Mouse (Mus musculus): ENCODE measurements around the gene A530084C06Rik.
A peak's percentile ranks its signal among the peaks of the same experiment; 100 is the strongest.

Gene A530084C06Rik

DNA sequence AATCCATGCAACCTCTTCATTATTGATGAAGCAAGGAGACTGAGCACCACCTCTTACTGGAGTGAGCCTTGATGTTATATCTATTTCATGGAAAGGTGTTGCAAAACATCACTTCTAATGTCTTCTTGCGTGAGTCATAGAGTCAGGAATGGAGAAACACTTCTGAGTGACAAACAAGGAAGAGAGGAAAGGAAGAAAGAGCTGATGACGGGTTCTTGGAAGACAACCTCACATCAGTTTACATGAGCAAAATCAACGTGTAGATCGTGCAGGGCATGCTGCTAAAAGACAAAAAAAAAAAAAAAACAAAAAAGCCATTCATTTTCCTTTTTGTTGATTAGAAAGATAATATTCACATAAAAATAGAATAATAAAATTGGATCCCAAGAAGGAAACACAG lies 24.4 kb downstream of the A530084C06Rik start:
- no peak for DNase-seq

DNA sequence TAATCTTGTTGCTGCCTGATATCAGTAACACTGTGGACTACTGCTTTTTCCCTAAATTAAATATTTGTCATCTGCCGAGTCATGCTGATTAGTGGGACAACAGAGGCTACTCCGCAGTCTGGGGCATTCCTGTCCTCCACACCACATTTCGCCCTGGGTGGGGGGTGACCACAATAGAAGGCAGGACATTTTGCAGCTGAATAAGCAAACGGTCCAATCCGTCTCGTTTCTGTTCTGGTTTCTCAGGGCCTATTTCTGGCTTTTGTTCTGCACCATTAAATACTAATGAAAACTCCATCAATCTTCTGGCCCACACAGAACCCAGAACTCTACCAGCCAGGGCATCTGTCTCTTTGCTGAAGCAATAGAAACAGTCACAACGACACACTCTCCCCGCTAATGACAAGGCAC lies 27.5 kb downstream of the A530084C06Rik start:
- no peak for DNase-seq

DNA sequence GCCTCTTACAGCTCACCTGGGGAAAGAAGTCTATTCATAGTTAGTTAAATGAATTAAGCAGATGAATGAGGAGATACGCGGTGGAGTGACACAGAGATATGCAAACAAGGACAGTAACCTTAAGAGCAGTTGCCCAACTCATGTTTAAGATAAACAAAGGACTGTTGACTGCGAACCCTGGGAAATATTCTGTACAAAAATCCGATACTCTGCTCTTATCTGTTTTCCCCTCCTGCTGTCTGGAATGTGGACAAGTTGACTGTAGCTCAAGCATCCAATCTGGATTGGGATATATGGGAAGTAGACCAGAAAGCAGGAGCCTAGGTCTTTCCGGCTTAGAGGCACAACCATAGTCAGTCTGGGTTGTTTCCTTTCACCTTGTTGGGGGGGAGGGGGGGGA lies 27.9 kb downstream of the A530084C06Rik start:
- no peak for DNase-seq

DNA sequence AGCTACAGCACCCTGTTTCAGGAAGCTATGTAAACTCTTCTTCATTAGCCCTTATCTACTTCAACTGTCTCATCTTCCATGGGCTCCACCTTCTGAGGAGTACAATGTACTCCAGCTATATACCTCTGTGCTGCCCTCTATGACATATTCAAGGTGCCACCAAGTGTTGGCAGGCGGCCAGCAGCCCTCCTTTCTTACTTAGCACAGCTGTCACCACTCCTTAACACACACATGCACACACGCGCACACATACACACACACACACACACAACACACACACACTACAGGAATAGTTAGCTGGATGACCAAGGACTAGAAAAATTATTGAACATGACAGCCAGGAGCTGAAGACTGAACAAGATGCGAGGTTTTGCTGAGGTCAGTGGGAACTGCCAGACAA lies 34.2 kb downstream of the A530084C06Rik start:
- peak; percentile 6 for DNase-seq

DNA sequence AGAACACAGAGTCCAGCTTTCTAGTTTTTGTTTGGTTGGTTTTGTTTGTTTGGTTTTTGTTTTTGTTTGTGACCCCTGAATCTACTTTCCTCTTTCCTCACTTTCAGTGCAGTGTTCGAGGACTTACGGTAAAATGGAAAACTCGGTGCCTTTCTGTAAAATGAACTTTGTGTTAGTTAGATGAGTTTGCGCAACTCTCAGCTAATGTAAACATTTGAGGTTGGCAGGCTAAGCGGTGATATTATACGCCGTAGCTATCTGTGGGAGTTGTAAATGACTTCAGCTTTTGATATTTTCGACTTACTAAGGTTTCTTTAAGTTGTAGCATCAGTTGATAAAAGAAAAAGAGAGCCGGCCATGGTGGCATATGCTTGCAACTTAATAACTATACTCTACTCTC lies 40.2 kb downstream of the A530084C06Rik start:
- DNase-seq, result peak; percentile 53

DNA sequence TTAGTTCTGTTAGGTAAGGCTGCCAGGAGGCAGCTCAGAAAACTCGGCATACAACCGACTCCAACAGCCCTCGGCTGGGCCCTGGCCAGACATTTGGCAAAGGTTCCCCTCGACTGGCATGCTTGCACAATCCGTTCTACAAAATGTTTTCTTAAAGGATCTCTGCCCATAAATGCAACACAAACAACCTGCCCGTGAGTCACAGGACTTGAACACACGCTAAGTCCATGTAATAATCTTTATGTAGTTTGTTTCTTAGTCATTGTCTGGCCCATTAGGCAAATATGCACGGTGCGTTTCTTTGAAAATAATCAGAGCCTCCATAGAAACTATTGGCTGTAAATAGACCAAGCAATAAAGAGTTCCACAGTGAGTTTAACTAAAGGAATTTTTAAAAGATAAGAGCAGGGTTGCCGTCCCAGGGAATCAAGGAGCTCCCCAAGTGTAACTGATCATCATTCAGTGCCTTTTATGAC lies 40.7 kb downstream of the A530084C06Rik start:
- peak; percentile 82 for DNase-seq

DNA sequence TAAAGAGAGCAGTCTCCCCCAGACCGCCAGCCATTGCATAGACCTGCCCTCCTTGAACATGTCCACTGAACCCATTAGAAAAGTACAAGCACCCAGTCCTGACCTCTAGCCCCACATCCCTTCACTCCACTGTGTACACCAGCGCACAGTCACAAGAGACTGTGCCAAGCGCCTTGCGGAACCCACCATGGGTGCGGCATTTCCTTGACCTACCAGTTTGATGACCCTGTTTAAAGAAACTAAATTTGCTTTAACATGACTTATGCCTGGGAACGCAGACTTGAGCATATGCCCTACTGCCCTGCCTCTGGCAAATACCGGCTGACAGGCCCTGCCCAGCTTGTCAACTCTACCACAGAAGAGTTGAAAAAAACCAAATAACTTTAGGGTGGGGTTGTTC lies 43.9 kb downstream of the A530084C06Rik start:
- peak; percentile 34 for DNase-seq

DNA sequence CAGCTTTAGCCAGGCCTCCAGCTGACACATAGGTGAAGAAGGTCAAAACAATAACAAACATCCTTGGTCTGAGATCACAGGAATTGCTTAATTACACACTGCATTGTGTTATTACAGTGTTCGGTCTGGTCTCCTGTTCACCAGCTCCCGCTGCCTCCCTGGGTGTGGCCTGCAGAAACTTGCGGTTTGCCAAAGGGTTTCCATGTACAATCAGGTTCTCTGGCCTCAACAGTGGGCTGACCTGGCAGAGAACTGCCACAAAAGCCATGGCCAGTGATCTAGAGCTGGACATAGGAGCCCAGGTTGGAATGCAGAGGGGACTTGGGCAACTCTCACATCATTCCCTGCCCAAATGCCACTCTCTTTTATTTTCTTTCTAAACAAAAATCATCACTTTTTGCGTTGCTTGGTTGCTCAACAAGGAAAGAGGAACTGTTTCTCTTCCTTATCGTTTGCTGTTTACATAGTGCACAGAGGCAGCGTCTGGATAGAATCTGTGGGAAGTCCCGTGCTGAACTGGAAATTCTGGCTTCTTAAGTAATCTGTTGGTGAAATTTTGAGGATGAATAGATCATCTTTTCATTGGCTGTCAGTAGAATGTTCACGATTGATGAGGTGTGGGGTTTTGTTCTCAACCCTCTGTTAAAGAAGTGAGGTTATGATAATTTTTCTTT lies 52.5 kb downstream of the A530084C06Rik start:
- DNase-seq, result peak; percentile 47

Measured in lung, postnatal 36 days (tissue).